Mouse (Mus musculus): Measurements from ENCODE around the gene Hsd17b1. TPM values are rescaled to one million over a fixed set of nuclear protein-coding genes. Genes with fewer than 3 reads are reported as not detected.

The Hsd17b1 gene
- polyA plus RNA-seq, 1 experiment from 2014 or later, result 0.26 TPM

GRCm38 (mm10) chr11:101064462-101064861 is 13.7 kb upstream of the Hsd17b1 start:
- H3K27ac ChIP-seq (ENCODE audit: low read depth, low read length), result peak overlapping the region; percentile 55; the same call in 1 of the 2 replicates
- 72% methylated on average over 4 of the region's 4 CpGs for WGBS

GRCm38 (mm10) chr11:101065002-101065401 is 13.2 kb upstream of the Hsd17b1 start:
- H3K4me1 ChIP-seq (ENCODE audit: control insufficient read depth, insufficient read depth, low read depth, low read length), result peaks cover 11% of the 10 kb centered on the region
- peaks cover 17% of the 10 kb centered on the region for H3K36me3 ChIP-seq (ENCODE audit: control insufficient read depth, insufficient read depth, low read length)
- no peak overlapping the region for H3K4me2 ChIP-seq (ENCODE audit: low read length)
- H3K27ac ChIP-seq (ENCODE audit: low read depth, low read length), result no peak overlapping the region
- no peak overlapping the region for H3K9ac ChIP-seq (ENCODE audit: low read depth, low read length)
- H3K4me3 ChIP-seq (ENCODE audit: low read length), result no peak overlapping the region
- H3K27me3 ChIP-seq (replicated peaks; ENCODE audit: control insufficient read depth, insufficient read depth, low read length), result no peaks in the 10 kb centered on the region
- no peak for ATAC-seq
- no peaks in the 10 kb centered on the region for H3K9me3 ChIP-seq (ENCODE audit: control insufficient read depth, low read length)
- 95% methylated on average over 9 of the region's 9 CpGs for WGBS

More at GRCm38 (mm10) chr11:101064462-101064861, 13.7 kb upstream of the Hsd17b1 start:
- H3K27me3 ChIP-seq (replicated peaks; ENCODE audit: control insufficient read depth, insufficient read depth, low read length), result no peaks in the 10 kb centered on the region
- peaks cover 10% of the 10 kb centered on the region for H3K4me1 ChIP-seq (ENCODE audit: control insufficient read depth, insufficient read depth, low read depth, low read length)
- H3K4me3 ChIP-seq (ENCODE audit: low read length), result no peak overlapping the region
- H3K4me2 ChIP-seq (ENCODE audit: low read length), result no peak overlapping the region
- no peak for ATAC-seq
- H3K9me3 ChIP-seq (ENCODE audit: control insufficient read depth, low read length), result no peaks in the 10 kb centered on the region
- no peak overlapping the region for H3K9ac ChIP-seq (ENCODE audit: low read depth, low read length)
- peaks cover 17% of the 10 kb centered on the region for H3K36me3 ChIP-seq (ENCODE audit: control insufficient read depth, insufficient read depth, low read length)

- peak overlapping the region; percentile 33 for H3K4me3 ChIP-seq (ENCODE audit: low read length)
Measured at GRCm38 (mm10) chr11:101066549-101067412, 11.4 kb upstream of the Hsd17b1 start.

GRCm38 (mm10) chr11:101069391-101070188 is 8.6 kb upstream of the Hsd17b1 start, which contains the start of gene Naglu:
Gene Naglu, plus strand, starts transcription at chr11:101070012.
- peak; percentile 90 for ATAC-seq
- Histone ChIP-seq H3K4me2 (ENCODE audit: low read length) (peak within 1 kb of the TSS; percentile 77), H3K4me1 (ENCODE audit: control insufficient read depth, insufficient read depth, low read depth, low read length) (peaks cover 19% of the 10 kb centered on the region), H3K9ac (ENCODE audit: low read depth, low read length) (peak within 1 kb of the TSS; percentile 94), H3K9me3 (ENCODE audit: control insufficient read depth, low read length) (no peaks in the 10 kb centered on the region), H3K4me3 (ENCODE audit: low read length) (peak within 1 kb of the TSS; percentile 64), H3K36me3 (ENCODE audit: control insufficient read depth, insufficient read depth, low read length) (no peaks in the 10 kb centered on the region), H3K27ac (ENCODE audit: low read depth, low read length) (peak within 1 kb of the TSS; percentile 84), H3K27me3 (replicated peaks; ENCODE audit: control insufficient read depth, insufficient read depth, low read length) (no peaks in the 10 kb centered on the region)
- WGBS, result 4% methylated on average over 35 of the region's 35 CpGs

More at GRCm38 (mm10) chr11:101066549-101067412, 11.4 kb upstream of the Hsd17b1 start:
- Histone ChIP-seq H3K4me2 (ENCODE audit: low read length) (peak overlapping the region; percentile 63), H3K36me3 (ENCODE audit: control insufficient read depth, insufficient read depth, low read length) (peaks cover 12% of the 10 kb centered on the region; the same call in 1 of the 2 replicates), H3K9ac (ENCODE audit: low read depth, low read length) (peak overlapping the region; percentile 59), H3K27me3 (replicated peaks; ENCODE audit: control insufficient read depth, insufficient read depth, low read length) (no peaks in the 10 kb centered on the region), H3K27ac (ENCODE audit: low read depth, low read length) (peak overlapping the region; percentile 32; the same call in 1 of the 2 replicates), H3K4me1 (ENCODE audit: control insufficient read depth, insufficient read depth, low read depth, low read length) (peaks cover 19% of the 10 kb centered on the region), H3K9me3 (ENCODE audit: control insufficient read depth, low read length) (no peaks in the 10 kb centered on the region)
- 22% methylated on average over 18 of the region's 18 CpGs for WGBS
- ATAC-seq, result no peak

GRCm38 (mm10) chr11:101070189-101070527 is 8.1 kb upstream of the Hsd17b1 start:
- Histone ChIP-seq H3K4me2 (ENCODE audit: low read length) (peak overlapping the region; percentile 77), H3K9me3 (ENCODE audit: control insufficient read depth, low read length) (no peaks in the 10 kb centered on the region), H3K36me3 (ENCODE audit: control insufficient read depth, insufficient read depth, low read length) (no peaks in the 10 kb centered on the region), H3K4me1 (ENCODE audit: control insufficient read depth, insufficient read depth, low read depth, low read length) (peaks cover 19% of the 10 kb centered on the region), H3K9ac (ENCODE audit: low read depth, low read length) (peak overlapping the region; percentile 94), H3K27ac (ENCODE audit: low read depth, low read length) (peak overlapping the region; percentile 84), H3K4me3 (ENCODE audit: low read length) (peak overlapping the region; percentile 64), H3K27me3 (replicated peaks; ENCODE audit: control insufficient read depth, insufficient read depth, low read length) (no peaks in the 10 kb centered on the region)
- under 1% methylated on average over 19 of the region's 36 CpGs for WGBS
- peak; percentile 74 for ATAC-seq

GRCm38 (mm10) chr11:101070987-101071386 is 7.2 kb upstream of the Hsd17b1 start:
- Histone ChIP-seq H3K9ac (ENCODE audit: low read depth, low read length) (no peak overlapping the region), H3K4me3 (ENCODE audit: low read length) (peak overlapping the region; percentile 64), H3K9me3 (ENCODE audit: control insufficient read depth, low read length) (no peaks in the 10 kb centered on the region), H3K27ac (ENCODE audit: low read depth, low read length) (no peak overlapping the region), H3K36me3 (ENCODE audit: control insufficient read depth, insufficient read depth, low read length) (no peaks in the 10 kb centered on the region), H3K27me3 (replicated peaks; ENCODE audit: control insufficient read depth, insufficient read depth, low read length) (no peaks in the 10 kb centered on the region), H3K4me1 (ENCODE audit: control insufficient read depth, insufficient read depth, low read depth, low read length) (peaks cover 19% of the 10 kb centered on the region), H3K4me2 (ENCODE audit: low read length) (peak overlapping the region; percentile 77)
- no peak for ATAC-seq
- WGBS, result 57% methylated on average over 6 of the region's 6 CpGs

- Histone ChIP-seq H3K27me3 (replicated peaks; ENCODE audit: control insufficient read depth, insufficient read depth, low read length) (no peaks in the 10 kb centered on the region), H3K9me3 (ENCODE audit: control insufficient read depth, low read length) (no peaks in the 10 kb centered on the region), H3K9ac (ENCODE audit: low read depth, low read length) (no peak overlapping the region), H3K27ac (ENCODE audit: low read depth, low read length) (no peak overlapping the region), H3K4me3 (ENCODE audit: low read length) (no peak overlapping the region), H3K36me3 (ENCODE audit: control insufficient read depth, insufficient read depth, low read length) (no peaks in the 10 kb centered on the region), H3K4me1 (ENCODE audit: control insufficient read depth, insufficient read depth, low read depth, low read length) (peaks cover 16% of the 10 kb centered on the region), H3K4me2 (ENCODE audit: low read length) (no peak overlapping the region)
- 71% methylated on average over 14 of the region's 14 CpGs for WGBS
- no peak for ATAC-seq
Measured at GRCm38 (mm10) chr11:101071810-101072428, 6.3 kb upstream of the Hsd17b1 start.

- ATAC-seq, result no peak
- H3K4me2 ChIP-seq (ENCODE audit: low read length), result peak overlapping the region; percentile 16; the same call in 1 of the 2 replicates
- H3K27me3 ChIP-seq (replicated peaks; ENCODE audit: control insufficient read depth, insufficient read depth, low read length), result peaks cover 39% of the 10 kb centered on the region
- H3K4me3 ChIP-seq (ENCODE audit: low read length), result 0 out of 2 replicates have a peak overlapping the region, but pooled peaks have one; percentile 5
- no peak overlapping the region for H3K27ac ChIP-seq (ENCODE audit: low read depth, low read length)
- 4% methylated on average over 23 of the region's 27 CpGs for WGBS
- H3K4me1 ChIP-seq (ENCODE audit: control insufficient read depth, insufficient read depth, low read depth, low read length), result peaks cover 14% of the 10 kb centered on the region
- H3K9ac ChIP-seq (ENCODE audit: low read depth, low read length), result no peak overlapping the region
- H3K9me3 ChIP-seq (ENCODE audit: control insufficient read depth, low read length), result no peaks in the 10 kb centered on the region
- no peaks in the 10 kb centered on the region; the same call in 1 of the 2 replicates for H3K36me3 ChIP-seq (ENCODE audit: control insufficient read depth, insufficient read depth, low read length)
Measured at GRCm38 (mm10) chr11:101079746-101080145, 1.5 kb downstream of the Hsd17b1 start.

All from hindbrain, embryonic 16.5 days (tissue).